Mouse (Mus musculus): Measurements from ENCODE around the gene Nectin2.

The Nectin2 gene

DNA sequence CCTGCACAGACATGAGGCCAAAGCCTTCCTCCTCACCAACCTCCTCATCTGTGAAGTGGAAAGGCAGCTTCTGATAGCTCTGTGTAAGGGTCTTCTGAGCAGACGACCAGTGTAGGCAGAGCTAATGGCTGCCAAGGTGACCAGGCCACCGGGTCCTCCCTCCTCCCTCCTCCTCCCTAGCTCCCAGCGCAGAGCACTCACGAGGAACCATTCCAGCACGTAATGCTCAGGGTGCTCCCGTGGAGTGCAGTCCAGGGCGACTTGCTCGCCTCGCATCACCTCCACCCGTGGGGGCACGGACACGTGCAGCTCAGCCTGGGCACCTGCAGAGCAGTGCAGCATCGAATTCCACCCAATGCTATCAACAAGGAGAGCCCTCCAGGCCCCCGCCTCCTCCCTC, 18.0 kb upstream of the Nectin2 start:
- DNase-seq: no peak

DNA sequence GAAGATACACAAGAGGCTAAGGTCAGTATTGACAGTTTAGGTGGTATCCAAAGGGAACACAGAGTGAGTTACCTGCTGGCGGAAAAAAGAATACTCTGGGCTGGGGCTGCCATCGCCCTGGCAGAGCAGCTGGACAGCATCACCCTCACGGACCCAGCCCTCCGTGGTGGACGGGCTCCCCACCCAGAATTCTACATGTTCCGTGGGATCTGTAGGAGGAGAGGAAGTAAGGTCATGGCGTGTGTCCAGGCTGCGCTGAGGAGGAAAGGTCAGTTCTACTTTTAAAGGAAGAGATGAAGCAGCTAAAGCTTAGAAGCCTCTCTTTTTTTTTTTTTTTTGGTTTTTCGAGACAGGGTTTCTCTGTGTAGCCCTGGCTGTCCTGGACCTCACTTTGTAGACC, 14.3 kb upstream of the Nectin2 start:
- DNase-seq: no peak

DNA sequence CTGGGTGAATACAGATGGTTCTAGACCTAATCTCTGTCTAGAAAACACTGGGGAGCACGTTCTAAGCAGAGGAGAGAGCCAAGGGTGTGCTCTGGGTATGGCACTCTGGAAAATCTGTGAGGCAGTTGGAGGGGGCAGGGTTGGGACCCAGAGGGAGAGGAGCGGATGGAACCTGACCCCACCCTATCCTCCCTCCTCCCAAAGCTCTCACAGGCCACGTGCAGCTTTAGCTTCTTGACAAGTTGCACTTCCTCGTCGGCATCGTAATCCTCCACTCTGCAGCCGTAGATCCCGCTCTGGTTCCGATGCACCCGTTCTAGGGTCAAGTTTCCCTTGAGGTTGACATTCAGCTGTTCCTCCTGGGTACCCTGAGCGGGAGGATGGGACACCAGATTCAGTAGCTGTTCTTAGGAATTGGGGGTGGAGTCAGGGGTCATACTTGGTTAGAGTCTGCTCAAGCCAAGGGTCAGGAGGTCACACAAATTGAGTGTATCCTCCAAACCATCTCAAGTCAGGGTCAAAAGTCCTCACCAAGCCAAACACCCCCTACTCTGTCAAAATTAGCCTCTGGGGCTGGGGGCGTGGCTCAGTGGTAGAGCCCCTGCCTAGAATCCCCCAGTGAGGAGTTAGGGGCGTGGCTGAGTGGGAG, 13.7 kb upstream of the Nectin2 start:
- DNase-seq: no peak

DNA sequence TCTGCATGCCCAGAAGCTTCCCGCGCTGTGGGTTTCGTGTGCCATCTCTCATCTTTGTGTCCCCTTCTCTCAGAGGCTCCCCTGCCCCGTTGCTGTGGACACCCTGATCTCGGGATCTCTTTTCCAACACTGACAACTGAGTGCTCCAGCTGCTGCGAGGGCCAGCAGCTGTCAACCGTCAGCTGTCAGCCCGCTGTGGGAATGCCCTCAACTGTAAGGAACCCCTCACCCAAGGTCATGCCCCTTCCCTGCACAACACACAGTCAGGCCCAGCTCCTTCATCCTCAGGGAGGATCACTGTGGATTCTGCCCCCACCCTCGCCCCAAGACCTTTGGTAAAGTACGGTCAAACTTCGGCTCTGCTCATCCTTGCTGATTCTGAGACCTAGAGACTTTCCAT, 12.0 kb upstream of the Nectin2 start:
- no peak for DNase-seq

DNA sequence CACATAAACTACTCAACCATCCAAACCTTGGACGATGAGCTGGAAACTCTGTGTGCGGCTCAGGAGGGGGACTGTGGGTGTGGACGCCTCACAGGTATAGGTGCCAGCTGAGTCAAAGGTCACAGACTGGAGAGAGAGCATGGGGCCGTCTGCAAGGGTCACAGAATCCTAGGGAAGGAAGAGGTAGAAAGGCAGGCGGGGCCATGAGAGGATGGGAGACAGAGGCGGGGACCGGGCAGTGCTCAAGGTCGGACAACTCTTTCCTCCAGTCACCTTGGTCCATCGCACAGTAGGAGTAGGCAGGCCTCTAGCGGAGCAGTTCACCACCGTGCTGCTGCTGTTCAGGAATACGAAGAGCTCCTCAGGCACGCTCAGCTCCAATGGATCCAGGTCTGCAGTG, 9.7 kb upstream of the Nectin2 start:
- no peak for DNase-seq

DNA sequence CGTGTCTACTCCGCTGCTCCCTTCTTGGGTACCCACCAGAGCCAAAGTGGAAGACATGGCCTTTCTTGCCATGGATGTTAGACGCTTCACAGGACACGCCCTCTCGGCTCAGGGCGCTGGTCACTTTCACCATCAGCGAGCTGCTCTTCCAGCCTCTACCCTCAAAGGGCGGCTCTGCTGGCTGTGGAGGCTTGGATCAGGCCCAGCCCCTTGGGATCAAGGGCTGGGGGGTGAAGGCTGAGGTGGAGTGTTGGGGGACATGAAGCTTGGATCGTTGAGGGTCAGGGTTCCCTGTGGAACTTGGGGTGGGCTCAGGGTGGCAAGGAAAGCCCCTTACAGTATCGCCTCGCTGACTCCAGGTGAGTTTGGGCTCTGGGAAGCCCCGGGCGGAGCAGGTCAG, 8.3 kb upstream of the Nectin2 start:
- DNase-seq: no peak

DNA sequence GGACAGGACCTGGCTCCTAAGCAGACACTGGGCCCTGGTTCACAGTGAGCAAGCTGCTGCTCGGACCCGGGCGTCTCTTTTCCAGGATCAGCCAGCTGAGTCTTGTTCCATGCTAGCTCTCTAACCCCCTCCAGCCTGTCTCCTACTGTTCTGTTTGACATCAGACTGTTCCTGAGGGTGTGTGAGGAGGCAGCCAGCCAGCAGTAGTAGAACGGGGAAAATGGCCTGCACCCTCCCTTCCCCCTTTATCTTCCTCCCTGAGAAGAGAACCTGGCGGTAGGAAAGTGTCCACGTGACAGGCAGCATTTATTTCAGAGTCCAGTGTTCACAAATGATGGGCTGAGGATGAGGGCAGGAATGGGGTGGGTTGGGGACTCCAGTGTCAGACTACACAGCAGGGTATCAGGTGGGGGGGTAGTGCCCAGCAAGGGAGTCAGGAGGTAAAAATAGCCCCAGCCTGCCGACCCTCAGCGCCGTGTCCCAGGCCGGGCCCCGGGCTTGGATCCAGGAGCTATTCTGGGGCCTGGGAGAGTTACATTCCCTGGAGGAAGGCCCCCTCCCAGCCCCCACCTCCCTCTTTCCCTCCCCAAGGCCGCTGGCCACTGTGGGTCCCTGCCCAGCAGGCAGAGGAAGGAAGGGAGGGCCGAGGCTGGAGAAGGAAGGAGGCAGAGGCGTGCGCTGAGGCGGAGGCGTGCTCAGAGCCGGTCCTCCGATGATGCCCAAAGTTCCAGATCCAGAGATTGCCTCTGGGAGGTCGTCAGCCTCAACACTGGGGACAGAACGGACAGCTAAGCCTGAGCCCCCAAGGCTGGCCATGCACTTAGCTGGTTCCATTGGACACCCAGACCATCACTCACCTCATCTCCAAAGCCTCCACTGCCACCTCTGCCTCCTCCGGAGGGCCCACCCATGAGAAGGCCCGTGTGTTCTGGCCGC, 5.8 kb upstream of the Nectin2 start:
- no peak for DNase-seq

DNA sequence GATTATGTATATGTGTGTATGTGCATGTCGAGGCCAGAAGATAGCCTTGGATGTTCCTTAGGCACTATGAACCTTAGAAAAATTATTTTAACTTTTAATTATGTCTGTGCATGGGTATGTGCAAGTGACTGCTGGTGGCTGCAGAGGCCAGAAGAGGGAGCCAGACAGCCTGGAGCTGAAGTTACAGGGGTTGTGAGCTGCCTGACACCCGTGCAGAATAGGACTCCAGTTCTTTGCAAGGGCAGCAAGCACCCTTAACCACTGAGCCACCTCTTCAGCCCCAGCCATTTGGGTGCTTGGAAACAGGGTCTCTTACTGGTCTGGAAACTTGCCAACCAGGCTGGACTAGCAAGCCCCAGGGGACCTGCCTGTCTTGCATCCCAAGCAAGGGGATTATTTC, 4.7 kb upstream of the Nectin2 start:
- no peak for DNase-seq

DNA sequence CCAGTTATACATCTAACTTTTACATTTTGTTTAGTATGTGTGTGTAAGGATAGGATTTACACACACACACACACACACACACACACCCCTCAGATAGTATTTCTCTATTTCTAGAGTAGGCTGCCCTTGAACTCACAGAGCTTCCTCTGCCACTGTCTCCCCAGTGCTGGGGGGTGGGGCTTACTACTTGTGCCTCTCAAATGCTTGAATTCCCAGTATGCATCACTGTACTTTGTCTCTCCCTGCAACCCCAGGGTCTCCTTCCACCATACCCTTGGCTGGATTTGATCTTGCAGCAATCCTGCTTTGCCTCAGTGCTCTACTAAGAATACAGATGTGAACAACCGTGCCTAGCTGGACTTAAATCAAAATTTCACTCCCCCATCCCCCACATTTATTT, 3.8 kb upstream of the Nectin2 start:
- no peak for DNase-seq

DNA sequence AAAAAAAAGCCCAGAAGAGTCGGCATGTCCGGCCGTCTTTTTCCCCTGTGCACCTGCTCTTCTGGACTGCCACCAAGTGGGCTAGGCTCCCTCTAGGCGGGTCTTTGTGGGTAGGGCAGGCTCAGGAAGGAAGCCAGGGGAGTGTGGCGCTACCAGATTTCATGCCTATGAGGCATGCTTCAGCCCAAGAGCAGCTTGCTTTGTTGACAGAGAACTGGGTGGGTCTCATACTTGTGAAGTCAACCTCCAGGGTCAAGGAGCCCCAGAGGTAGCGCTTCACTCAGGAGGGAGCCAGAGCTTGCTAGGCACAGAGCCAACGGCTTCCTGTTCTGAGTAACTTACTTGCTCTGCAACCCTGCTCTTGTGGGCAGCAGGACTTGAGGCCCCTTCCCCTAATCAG, 3.3 kb upstream of the Nectin2 start:
- no peak for DNase-seq

DNA sequence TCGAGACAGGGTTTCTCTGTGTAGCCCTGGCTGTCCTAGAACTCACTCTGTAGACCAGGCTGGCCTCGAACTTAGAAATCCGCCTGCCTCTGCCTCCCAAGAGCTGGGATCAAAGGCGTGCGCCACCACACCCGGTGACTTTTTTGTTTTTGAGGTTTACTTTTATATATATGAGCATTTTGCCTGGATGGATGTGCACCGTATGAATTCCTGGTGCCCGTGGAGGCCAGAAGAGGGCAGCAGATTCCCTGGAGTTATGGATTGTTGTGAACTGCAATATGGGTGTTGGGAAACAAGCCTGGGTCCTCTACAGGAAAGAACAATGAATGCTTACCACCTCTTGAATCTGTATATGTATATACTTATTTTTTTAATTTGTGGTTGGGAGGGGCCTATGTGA, 2.4 kb upstream of the Nectin2 start:
- DNase-seq: no peak

DNA sequence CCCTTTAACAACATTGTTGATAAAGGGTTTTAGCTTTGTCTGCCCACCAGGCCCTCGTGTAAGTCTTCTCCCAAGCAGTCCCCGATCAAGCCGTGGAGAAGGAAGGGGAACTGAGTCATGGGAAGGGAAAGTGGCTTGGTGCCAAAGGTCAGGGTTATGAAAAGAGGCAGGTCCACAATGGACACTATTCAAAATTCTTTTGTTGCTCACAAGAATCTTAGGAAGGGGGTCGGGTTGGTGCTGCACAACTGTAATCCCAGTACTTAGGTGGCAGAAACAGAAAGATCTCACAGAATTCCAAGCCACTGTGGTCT, 744 bp upstream of the Nectin2 start:
- DNase-seq: no peak

DNA sequence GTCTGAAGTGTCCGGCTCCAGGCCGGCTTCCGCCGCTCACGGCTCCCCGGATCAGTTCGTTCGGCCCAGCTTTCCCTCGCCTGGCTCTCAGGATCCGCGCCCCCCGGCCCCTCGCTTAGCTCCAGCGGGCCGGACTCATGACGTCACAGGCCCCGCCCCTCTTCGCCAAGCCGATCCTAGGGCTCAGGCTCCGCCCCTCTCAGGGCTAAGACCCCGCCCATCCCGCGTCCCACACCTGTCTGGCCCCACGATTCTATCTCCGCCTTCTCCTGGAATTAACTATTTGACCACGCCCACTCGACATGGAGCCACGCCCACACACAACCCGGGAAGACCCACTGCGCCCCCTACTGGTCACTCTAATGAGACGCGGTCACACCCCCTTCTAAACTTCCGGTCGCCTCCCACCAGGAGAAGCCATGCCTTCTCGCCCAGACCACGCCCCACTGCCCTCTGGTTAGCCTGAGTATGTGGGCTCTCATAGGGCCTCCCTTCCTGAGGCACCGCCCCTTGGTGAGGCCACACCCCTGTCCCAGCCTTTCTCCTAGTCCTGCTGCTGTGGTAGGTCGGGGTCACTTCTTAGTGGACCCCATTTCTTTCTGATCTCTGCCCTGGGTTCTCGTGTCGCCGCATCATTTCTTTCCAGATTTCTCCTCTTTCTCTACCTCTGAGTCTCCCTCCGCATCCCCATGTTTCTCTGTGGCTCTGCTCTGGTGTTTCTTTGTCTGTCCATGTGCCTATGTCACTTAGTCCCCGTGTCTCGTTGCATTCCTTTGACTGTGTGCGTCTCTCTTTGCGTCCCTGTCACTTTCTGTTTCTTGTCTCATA, 680 bp downstream of the Nectin2 start:
- peak; percentile 64 to 67 for DNase-seq

DNA sequence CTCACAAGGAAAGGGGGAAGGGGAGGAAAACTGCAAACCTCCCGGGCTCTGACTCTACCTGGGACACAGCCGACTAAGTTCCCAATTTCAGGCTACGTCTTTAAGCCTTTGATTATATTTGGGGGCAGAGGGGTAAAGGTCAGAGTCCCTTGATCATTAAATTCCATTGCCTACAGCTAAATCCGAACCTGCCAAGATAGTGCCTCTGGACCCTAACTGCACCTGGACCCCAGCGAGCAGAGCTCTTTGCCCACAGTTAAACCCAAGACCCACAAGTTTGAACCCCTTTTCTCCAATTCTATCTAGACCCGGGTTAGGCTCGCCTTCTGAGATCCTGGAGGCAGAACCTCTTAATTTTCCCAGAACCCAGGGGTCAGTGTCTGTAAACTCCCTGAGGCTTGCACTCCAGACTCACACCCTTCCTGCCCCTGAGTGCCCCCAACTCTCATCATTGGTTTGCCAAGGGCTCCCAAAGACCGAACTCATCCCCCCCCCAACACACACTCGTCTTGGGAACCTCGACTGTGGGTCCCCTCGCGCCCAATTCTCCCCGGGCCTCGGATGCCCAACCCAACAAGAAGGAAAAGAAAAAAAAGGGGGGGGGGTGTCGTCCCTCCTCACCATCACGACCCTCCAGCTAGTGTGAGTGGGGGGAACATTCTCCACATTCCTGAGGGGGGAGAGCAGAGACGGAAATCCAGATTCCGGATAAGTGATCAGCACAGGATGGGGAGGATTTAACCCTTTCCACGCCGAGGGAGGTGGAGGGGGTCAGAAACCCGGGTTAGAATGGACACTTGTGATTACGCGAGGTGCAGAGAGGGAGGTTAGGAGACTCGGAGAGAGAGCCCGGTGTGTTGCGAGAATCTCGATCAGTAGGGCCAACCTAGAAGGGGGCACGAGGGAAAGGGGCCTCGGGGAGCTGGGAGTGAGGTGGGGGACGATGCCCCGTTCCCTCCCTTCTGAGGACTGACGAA, 1.8 kb downstream of the Nectin2 start:
- peak in 1 of 2 experiments; percentile 8 for DNase-seq

DNA sequence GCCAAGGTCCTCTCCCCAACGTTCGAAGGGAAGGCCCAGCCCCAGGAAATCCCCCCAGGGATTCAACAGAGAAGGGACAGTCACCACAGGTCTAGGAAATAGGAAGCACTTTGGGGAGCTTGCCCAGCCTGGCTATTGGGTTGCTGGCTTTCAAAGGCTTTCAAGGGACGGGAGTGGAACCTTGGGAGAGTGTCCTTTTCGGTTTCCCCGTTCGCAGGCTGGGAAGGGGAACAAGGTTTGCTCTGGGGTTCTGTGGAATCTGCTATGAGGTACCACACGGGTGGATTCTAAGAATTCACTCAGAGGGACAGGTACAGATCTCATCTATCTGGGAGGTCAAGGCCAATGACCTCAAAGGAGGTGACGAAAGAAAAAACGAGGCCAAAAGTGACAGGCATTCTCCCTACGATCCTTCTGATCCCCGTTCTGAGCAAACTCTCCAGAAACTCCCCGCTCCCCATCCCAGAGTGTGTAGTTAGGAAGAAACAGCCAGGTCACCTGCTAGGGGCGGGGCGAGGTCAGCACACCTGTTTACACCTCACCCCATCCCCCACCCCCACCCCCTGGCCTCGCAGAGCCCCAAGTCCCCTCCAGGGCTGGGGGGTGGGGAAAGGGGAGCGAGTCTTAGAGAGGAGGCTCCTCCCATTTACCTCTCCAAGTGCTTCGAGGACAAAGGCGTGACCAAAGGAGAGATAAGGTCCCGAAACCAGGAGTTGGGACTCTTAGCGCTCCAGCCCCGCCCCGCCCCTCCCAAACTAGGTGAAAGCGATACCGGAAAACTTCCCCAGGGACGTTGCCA, 2.7 kb downstream of the Nectin2 start:
- DNase-seq: no peak

DNA sequence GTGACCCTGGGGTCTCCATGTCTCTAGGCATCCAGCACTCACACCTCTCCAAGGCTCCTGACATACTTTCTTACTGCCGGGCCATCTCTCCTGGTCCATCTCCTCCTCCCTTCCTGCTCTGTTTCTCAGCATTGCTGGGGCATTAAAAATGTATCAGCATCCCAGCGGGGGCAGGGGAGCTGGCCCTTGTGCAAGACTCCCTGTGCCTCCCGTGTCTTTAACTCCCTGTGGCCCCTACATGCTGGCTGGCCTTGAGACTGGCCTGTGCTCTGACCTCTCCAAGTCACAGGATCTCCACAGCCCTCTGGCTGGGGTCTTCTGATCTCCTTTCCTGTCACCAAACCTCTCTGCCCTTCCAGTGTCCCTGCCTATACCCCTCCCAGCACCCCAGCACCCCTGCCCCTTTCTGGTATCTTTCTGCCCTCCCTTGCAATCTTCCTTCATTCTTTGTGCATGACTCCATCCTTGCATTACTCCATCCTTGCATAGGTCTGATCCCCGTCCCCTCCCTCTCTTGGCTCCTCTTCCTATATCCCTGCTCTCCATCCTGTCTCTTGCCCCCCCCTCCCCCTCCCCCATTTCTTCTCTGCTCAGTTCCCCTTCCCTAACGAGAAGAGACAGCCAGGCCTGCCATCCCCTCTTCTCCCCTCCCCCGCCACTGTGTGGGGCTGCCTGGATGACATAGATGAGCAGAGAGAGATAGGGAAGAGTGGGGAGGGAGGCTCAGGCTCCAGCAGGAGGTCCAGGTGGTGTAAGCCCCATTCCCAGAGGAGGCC, 3.7 kb downstream of the Nectin2 start:
- no peak for DNase-seq

DNA sequence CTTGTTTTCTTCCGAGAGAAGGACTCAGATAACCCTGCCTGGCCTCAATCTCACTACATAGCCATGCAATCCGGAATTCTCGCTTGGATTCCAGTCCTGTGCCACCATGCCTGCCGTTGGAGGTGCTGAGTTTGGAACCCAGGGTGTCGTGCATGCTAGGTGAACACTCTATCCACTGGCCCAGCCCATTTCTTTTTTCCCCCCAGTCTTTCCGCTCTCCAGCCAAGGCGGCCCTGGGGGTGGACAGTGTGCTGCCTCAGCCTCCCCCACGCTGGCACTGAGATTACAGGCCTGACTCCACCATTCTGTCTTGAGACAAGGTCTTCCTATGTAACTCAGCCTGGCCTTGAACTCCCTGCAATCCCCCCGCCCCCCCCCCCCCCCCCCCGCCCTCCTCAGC, 4.3 kb downstream of the Nectin2 start:
- no peak for DNase-seq

DNA sequence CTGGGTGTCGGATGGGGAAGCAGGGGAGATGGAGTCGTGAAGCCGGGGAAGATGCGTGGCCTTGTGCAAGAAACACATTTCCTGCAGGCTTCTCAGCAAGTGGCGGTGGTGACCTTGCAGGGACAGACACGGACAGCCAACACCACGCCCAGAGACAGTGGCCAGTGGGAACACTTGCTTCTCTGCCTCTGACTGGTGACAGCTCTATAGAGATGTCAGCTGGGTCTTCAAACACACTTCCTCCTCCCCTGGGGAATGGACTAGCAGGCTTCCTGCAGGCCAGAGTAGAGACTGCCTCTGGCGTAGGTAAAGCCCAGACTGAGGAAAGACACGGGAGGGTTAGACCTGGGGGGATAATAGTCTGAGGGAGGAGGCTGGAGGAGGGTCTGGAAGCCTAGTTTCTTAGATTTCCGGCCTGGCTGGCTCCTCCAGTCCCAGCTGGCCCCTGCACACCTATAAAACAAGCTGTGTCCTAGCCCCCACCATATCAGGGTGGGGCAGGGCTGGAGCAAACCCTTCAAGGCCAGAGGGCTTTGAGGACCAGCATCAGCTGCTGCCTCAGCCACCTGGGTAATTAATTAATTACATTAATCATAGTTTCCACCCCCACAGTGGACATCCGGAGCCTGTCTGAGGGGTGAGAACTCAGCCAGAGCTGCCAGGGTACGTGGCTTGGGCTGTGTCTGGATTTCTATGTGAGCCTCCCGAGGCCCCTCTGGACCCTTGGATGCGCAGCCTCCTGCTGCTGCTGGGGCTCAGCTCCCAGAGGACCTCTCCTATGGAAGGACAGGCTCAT, 5.5 kb downstream of the Nectin2 start:
- DNase-seq: no peak

DNA sequence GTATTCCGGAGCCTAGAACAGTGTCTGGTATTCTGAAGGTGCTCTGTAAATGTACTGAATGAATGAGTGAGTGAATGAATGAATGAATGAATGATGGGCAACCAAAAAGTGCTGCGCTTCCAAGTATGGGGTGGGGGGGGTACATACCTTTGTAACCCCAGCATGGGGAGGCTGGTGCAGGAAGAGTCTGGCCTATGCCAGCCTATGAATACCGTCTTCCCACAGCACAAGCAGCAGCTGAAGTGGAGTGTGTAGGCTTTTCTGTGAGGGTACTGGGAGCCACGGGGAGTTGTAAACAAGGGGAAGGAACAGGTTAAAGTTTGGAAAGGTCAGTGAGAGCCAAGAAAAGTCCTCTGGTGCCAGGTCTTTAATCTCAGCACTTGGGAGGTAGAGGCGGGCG, 6.5 kb downstream of the Nectin2 start:
- no peak for DNase-seq

DNA sequence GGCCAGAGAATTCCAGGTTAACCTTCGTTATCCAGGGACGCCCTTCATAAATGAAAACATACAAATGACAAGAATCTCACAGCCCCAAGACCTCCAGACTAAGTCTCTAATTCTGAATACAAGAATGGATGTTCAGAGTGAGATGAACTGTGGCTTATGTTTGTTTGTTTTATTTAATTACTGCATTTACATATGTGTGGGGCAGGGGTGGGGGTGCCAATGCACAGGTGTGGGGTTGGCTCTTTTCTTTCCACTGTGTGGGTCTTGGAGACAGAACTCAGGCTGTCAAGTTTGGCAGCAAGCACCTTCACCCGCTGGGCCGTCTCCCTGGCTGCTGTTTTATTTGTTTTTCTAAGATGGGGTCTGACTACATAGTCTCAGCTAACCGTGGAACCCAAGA, 7.8 kb downstream of the Nectin2 start:
- no peak for DNase-seq
